In the genomic region with DNA sequence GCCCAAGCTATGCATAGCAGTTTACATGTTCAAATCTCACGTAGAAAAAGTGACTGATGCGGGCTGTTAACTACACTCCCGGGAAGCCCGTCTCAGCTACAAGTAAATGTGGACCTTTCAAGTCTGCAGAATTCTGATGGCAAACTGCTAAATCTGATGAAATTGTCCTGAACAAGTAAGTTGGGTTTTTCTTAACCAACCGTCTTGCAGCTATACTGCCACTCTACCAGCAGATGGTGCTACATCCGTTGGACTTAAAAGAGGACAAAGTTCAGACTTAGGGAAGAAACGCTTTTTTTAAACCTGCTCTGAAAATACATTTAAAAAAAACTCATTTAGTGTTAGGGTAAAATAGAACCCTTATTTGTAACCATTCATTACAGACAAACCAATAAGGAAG, we compare ENCODE assay signal across 8 mouse cellular contexts. TPM values are rescaled to one million over a fixed set of nuclear protein-coding genes. Genes with fewer than 3 reads are reported as not detected.
DNase-seq lines count a peak whose midpoint lies in the region; ATAC-seq and TF ChIP-seq lines count a peak whose summit lies in the region.

No protein-coding gene starts in this region.

- H3K27me3 ChIP-seq in liver, embryonic 14.5 days (ENCODE audit: control insufficient read depth, insufficient read depth, low read length): no peaks in the 10 kb centered on the region

- peaks cover 9% of the 10 kb centered on the region for H3K36me3 ChIP-seq in liver, embryonic 14.5 days (replicated peaks; ENCODE audit: control insufficient read depth, insufficient read depth, low read depth)

- DNase-seq in CD4-positive helper T cell, adult 2 months (ENCODE audit: low read depth, low spot score): peak; percentile 83
- DNase-seq in MN1 (ENCODE audit: low spot score): peak; percentile 88
- DNase-seq in induced T-regulatory cell, adult 2 months (ENCODE audit: low read depth): peak; percentile 90
- DNase-seq in liver, embryonic 14.5 days (ENCODE audit: low read depth in 3 of 3, low spot score in 3 of 3): peak; percentile 71 to 80 (median 75)
- DNase-seq in neural tube, embryonic 10.5 days (ENCODE audit: extremely low spot score, low spot score): peak; percentile 29
- DNase-seq in right cerebral cortex, adult 18-20 months: no peak
- DNase-seq in testis, postnatal 14 days (ENCODE audit: low spot score): no peak

- no peaks in the 10 kb centered on the region for H3K9me3 ChIP-seq in liver, embryonic 14.5 days (ENCODE audit: control insufficient read depth, low read length)

- H3K9ac ChIP-seq in liver, embryonic 14.5 days (replicated peaks): no peak overlapping the region

- H3K27ac ChIP-seq in liver, embryonic 14.5 days: no peak overlapping the region

- H3K4me3 ChIP-seq in liver, embryonic 14.5 days (ENCODE audit: insufficient read depth in 1 of 2, low read depth in 2 of 2, low read length in 2 of 2): peak overlapping the region; percentile 86 to 93

- 0 out of 2 replicates have a peak, but pooled peaks have one; percentile 44 for ATAC-seq in erythroid progenitor cell, adult 5-6 weeks (replicated peaks; ENCODE audit: low FRiP score, poor library complexity, severe bottlenecking)
- ATAC-seq in liver, embryonic 14.5 days (ENCODE audit: insufficient read depth): no peak

- 28% methylated on average over 7 of the region's 7 CpGs for WGBS in liver, embryonic 14.5 days (ENCODE audit: insufficient replicate concordance)

- peak overlapping the region; percentile 95 for H3K4me2 ChIP-seq in liver, embryonic 14.5 days (ENCODE audit: low read depth)

- H3K4me1 ChIP-seq in liver, embryonic 14.5 days (replicated peaks; ENCODE audit: control insufficient read depth in 2 of 2, insufficient read depth in 2 of 2, low read length in 1 of 2): peaks cover 13 to 24% of the 10 kb centered on the region in 2 experiments

- TF ChIP-seq EP300 in liver, embryonic 14.5 days (IDR thresholded peaks at IDR 0.05; ENCODE audit: low read depth): no peak

- TF ChIP-seq CTCF in liver, embryonic 14.5 days (IDR thresholded peaks at IDR 0.05; ENCODE audit: low read depth): peak; percentile 82

RNA-seq across cellular contexts. Expression of gene Hnrnpa0, which starts 2.2 kb away (rescaled TPM):
- 32.4 and 38.1 TPM in 2 replicates for total RNA-seq in erythroid progenitor cell, adult 5-6 weeks (2015; ENCODE audit: low replicate concordance)
- total RNA-seq in erythroid progenitor cell, adult 5-6 weeks (2017; ENCODE audit: low replicate concordance): 21.2 and 38.1 TPM in 2 replicates
- polyA plus RNA-seq in liver, embryonic 14.5 days (2012; rRNA removed): 44.1 and 62.9 TPM in 2 replicates
- polyA plus RNA-seq in liver, embryonic 14.5 days (2014; fragmentation: Nextera tagmentation; extraction: Ambion mirVana): 9.7 and 10.5 TPM in 2 replicates

RNA-seq across cellular contexts. Expression of gene Klhl3, which starts 12.7 kb away (rescaled TPM):
- 0.36 and 0.84 TPM in 2 replicates for total RNA-seq in erythroid progenitor cell, adult 5-6 weeks (2015; ENCODE audit: low replicate concordance)
- not detected in 2 replicates for total RNA-seq in erythroid progenitor cell, adult 5-6 weeks (2017; ENCODE audit: low replicate concordance)
- polyA plus RNA-seq in liver, embryonic 14.5 days (2012; rRNA removed): 0.42 and 0.44 TPM in 2 replicates
- 0.51 and 0.63 TPM in 2 replicates for polyA plus RNA-seq in liver, embryonic 14.5 days (2014; fragmentation: Nextera tagmentation; extraction: Ambion mirVana)

RNA-seq across cellular contexts. Expression of gene Idnk, which starts 31.3 kb away (rescaled TPM):
- total RNA-seq in erythroid progenitor cell, adult 5-6 weeks (2015; ENCODE audit: low replicate concordance): 20.5 and 37.8 TPM in 2 replicates
- 13.5 and 18.4 TPM in 2 replicates for total RNA-seq in erythroid progenitor cell, adult 5-6 weeks (2017; ENCODE audit: low replicate concordance)
- 5.8 and 6.9 TPM in 2 replicates for polyA plus RNA-seq in liver, embryonic 14.5 days (2012; rRNA removed)
- polyA plus RNA-seq in liver, embryonic 14.5 days (2014; fragmentation: Nextera tagmentation; extraction: Ambion mirVana): 17.7 and 18.3 TPM in 2 replicates

Comparison
In these comparisons a context has a peak if more than half of its experiments do, and no peak if none do; other contexts are left out.
1. DNase-seq: peak in CD4-positive helper T cell, adult 2 months (single experiment), MN1 (single experiment), induced T-regulatory cell, adult 2 months (single experiment), liver, embryonic 14.5 days (3 of 3) and neural tube, embryonic 10.5 days (single experiment); none in right cerebral cortex, adult 18-20 months (single experiment) and testis, postnatal 14 days (single experiment).